ENCODE assay signal across 22 mouse cellular contexts in genomic region chr5:119953189-119953588, GRCm38 (mm10).
DNase-seq lines count a peak whose midpoint lies in the region; ATAC-seq and TF ChIP-seq lines count a peak whose summit lies in the region.
"Had no signal": no experiment of that assay in that cellular context is flagged by ENCODE, and none has a peak within 500 bp of the region (broad histone marks: within the 10 kb centered on the region; RNA-seq: fewer than 3 reads in every experiment).

No protein-coding gene starts in this region.

- no peaks in the 10 kb centered on the region for H3K4me1 ChIP-seq in kidney, postnatal 0 days (replicated peaks; ENCODE audit: insufficient read depth, low read length)
- H3K4me1 ChIP-seq in cerebellum, adult 2 months (ENCODE audit: control insufficient read depth, insufficient read depth, low read length), result no peaks in the 10 kb centered on the region
- H3K4me1 ChIP-seq in intestine, postnatal 0 days (replicated peaks; ENCODE audit: control insufficient read depth, insufficient read depth, low read length), result no peaks in the 10 kb centered on the region
- H3K4me1 ChIP-seq: forebrain, embryonic 12.5 days; lung, embryonic 15.5 days had no signal

- no peaks in the 10 kb centered on the region for H3K27me3 ChIP-seq in kidney, postnatal 0 days (ENCODE audit: insufficient read depth, low read length)
- no peaks in the 10 kb centered on the region for H3K27me3 ChIP-seq in cerebellum, adult 2 months (ENCODE audit: control insufficient read depth, insufficient read depth, low read length)
- H3K27me3 ChIP-seq in intestine, postnatal 0 days (replicated peaks; ENCODE audit: control insufficient read depth, insufficient read depth, low read length), result no peaks in the 10 kb centered on the region
- H3K27me3 ChIP-seq: embryonic facial prominence, embryonic 13.5 days; lung, embryonic 15.5 days had no signal

- no peak for ATAC-seq in kidney, postnatal 0 days (replicated peaks; ENCODE audit: low FRiP score, low read depth)
- no peak for ATAC-seq in intestine, postnatal 0 days

- H3K9ac ChIP-seq in kidney, postnatal 0 days (ENCODE audit: low read depth, low read length), result no peak overlapping the region
- no peak overlapping the region for H3K9ac ChIP-seq in intestine, postnatal 0 days (ENCODE audit: low read depth, low read length)
- H3K9ac ChIP-seq: embryonic facial prominence, embryonic 13.5 days; forebrain, embryonic 12.5 days; liver, embryonic 14.5 days; lung, embryonic 15.5 days had no signal

- no peak for TF ChIP-seq CTCF in kidney, postnatal 0 days (IDR thresholded peaks at IDR 0.05; ENCODE audit: low read depth)
- no peak for TF ChIP-seq CTCF in brain, embryonic 14.5 days (IDR thresholded peaks at IDR 0.05; ENCODE audit: borderline replicate concordance, extremely low read depth, insufficient read depth, insufficient read length)
- no peak for TF ChIP-seq CTCF in cerebellum, adult 2 months (IDR thresholded peaks at IDR 0.05; ENCODE audit: borderline replicate concordance, insufficient read depth, low read depth, low read length)
- no peak for TF ChIP-seq CTCF in intestine, postnatal 0 days (IDR thresholded peaks at IDR 0.05; ENCODE audit: low read depth)

- H3K36me3 ChIP-seq in kidney, postnatal 0 days (ENCODE audit: insufficient read depth, low read length), result no peaks in the 10 kb centered on the region
- no peaks in the 10 kb centered on the region for H3K36me3 ChIP-seq in intestine, postnatal 0 days (ENCODE audit: control insufficient read depth, insufficient read depth)
- H3K36me3 ChIP-seq: embryonic facial prominence, embryonic 13.5 days; forebrain, embryonic 12.5 days; lung, embryonic 15.5 days had no signal

- no peak for TF ChIP-seq POLR2A in brain, embryonic 14.5 days (IDR thresholded peaks at IDR 0.05; ENCODE audit: borderline replicate concordance, extremely low read depth, insufficient read depth, insufficient read length, poor library complexity, severe bottlenecking)
- TF ChIP-seq POLR2A in cerebellum, adult 2 months (IDR thresholded peaks at IDR 0.05; ENCODE audit: borderline replicate concordance, insufficient read depth, low read length), result no peak

- peak; percentile 12 for DNase-seq in kidney, postnatal 0 days (ENCODE audit: low spot score)
- DNase-seq in kidney, postnatal 14 days, result no peak
- peak; percentile 24 for DNase-seq in retina, postnatal 1 day
- no peak for DNase-seq in retina, embryonic 14.5 days (ENCODE audit: low spot score)
- DNase-seq in brain, embryonic 14.5 days (ENCODE audit: low read depth), result peak; percentile 67
- DNase-seq in cerebellum, adult 2 months, result no peak
- DNase-seq: adrenal gland, postnatal 25 days; cerebellum, adult 11-12 months; gastrocnemius, postnatal 10 days; heart, adult 11 months; kidney, adult 2 months; kidney, postnatal 10 days; lung, postnatal 4 days; right cerebral cortex, adult 18-20 months; thymus, postnatal 14 days had no signal

- WGBS in kidney, postnatal 0 days, result 83% methylated on average over 5 of the region's 5 CpGs
- 85% methylated on average over 5 of the region's 5 CpGs for WGBS in cerebellum, adult 2 months
- WGBS in intestine, postnatal 0 days, result 85% methylated on average over 5 of the region's 5 CpGs

- no peak overlapping the region for H3K4me3 ChIP-seq in kidney, postnatal 0 days (replicated peaks; ENCODE audit: low read depth, low read length)
- no peak overlapping the region for H3K4me3 ChIP-seq in cerebellum, adult 2 months (replicated peaks; ENCODE audit: insufficient read depth, low read depth, low read length)
- no peak overlapping the region for H3K4me3 ChIP-seq in intestine, postnatal 0 days (ENCODE audit: low read depth, low read length)
- H3K4me3 ChIP-seq: embryonic facial prominence, embryonic 13.5 days; erythroblast, embryonic 14.5 days; forebrain, embryonic 12.5 days; lung, embryonic 15.5 days had no signal

- no peaks in the 10 kb centered on the region for H3K9me3 ChIP-seq in kidney, postnatal 0 days (replicated peaks; ENCODE audit: low read length)
- no peaks in the 10 kb centered on the region for H3K9me3 ChIP-seq in intestine, postnatal 0 days (ENCODE audit: control insufficient read depth)
- H3K9me3 ChIP-seq: forebrain, embryonic 12.5 days; lung, embryonic 15.5 days had no signal

- H3K4me2 ChIP-seq in kidney, postnatal 0 days (ENCODE audit: low read length), result no peak overlapping the region
- H3K4me2 ChIP-seq in intestine, postnatal 0 days (replicated peaks; ENCODE audit: low read depth), result no peak overlapping the region
- H3K4me2 ChIP-seq: embryonic facial prominence, embryonic 13.5 days; forebrain, embryonic 12.5 days; heart, embryonic 11.5 days; lung, embryonic 15.5 days had no signal

- no peak overlapping the region for H3K27ac ChIP-seq in kidney, postnatal 0 days
- H3K27ac ChIP-seq in cerebellum, adult 2 months (ENCODE audit: insufficient read depth, low read length), result no peak overlapping the region
- no peak overlapping the region for H3K27ac ChIP-seq in intestine, postnatal 0 days (ENCODE audit: low read depth, low read length)
- H3K27ac ChIP-seq: embryonic facial prominence, embryonic 13.5 days; forebrain, embryonic 12.5 days; liver, embryonic 14.5 days; lung, embryonic 15.5 days had no signal

Comparison
In these comparisons a context has a peak if more than half of its experiments do, and no peak if none do; other contexts are left out.
1. DNase-seq: peak in kidney, postnatal 0 days (single experiment), retina, postnatal 1 day (single experiment) and brain, embryonic 14.5 days (single experiment); none in kidney, postnatal 14 days (single experiment), retina, embryonic 14.5 days (single experiment) and cerebellum, adult 2 months (0 of 2).